Mouse (Mus musculus) fibroblast of lung, adult 2 months (primary cell): ENCODE data around the gene Spen.

Experiments
- DNase-seq: peaks from one replicate; pipeline ENCODE4 v3.0.0-alpha.2; 2011; ENCODE audit warnings: low read depth

Spen gene

DNA sequence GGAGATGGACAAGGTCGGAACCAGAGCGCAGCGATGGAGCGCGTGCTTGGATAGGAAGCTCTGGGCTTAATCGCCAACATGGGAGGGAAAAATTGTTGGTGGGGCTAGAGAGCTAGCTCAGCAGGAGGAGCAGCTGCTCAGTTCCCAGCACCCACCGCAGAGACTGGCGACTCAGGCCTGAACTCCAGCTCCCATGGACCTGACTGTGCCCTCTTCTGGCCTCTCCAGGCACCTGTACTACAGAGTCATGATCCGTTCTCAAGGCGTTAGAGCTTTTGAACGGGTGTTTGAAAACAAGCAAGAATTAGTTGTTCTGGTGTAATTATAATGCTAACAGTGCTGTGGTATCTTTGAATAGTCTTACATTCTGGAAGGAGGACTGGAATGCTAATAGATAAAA is 9.5 kb downstream of the Spen start:
- DNase-seq: no peak

DNA sequence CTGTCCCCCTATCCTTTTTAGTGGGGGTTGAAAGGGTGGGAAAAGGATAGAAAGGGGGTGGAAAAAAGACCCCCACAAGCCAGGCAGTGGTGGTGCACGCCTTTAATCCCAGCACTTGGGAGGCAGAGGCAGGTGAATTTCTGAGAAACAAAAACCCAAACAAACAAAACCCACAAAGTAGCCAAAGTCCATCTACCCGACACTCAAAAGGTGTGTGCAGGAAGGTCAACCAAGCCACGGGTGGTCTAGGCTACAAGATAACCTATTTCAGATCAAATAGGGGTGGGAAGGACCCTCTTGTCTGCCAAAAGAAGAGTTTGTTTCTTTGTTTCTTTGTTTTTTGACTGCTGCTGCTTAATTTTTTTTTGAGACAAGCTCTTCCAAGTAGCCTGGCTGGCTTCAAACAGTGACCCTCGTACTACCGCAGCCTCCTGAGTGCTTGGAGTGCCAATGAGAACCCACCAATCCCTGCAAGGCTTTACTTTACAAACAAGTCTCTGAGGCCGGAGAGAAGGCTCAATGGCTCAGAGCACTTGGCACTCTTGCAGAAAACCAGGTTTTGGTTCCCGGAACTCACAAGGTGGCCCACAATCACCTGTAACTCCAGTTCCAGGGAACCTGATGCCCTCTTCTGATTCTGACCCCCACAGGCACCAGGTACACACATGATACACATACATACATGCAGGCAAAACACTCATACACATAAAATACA is 11.3 kb downstream of the Spen start:
- no peak for DNase-seq

- DNase-seq: no peak
These were observed 12.5 kb downstream of the Spen start for GRCm38 (mm10) chr4:141525940-141526339.

GRCm38 (mm10) chr4:141524658-141525057 is 13.7 kb downstream of the Spen start:
- no peak for DNase-seq

DNA sequence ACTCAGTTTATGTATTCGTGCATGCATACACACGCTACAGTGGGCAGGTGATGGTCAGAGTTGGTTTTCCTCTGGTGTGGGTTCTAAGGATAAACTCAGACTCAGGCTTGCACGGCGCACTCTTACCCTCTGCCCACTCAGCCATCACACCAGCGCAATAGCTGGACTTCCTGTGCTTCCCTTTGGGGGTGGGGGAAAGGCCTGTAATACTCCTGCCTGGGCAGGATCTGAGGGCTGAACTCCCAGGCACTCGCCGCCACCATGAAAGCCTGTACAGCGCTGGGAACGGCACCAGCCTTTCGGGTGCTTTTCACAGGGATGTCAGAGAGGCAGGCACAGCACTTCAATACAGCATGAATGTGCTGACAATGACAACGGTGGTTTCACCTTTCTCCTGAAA is 15.3 kb downstream of the Spen start:
- DNase-seq: no peak

GRCm38 (mm10) chr4:141518386-141518785 is 20.0 kb downstream of the Spen start:
- no peak for DNase-seq

- no peak for DNase-seq
These were observed 24.2 kb downstream of the Spen start for GRCm38 (mm10) chr4:141514179-141514641.

GRCm38 (mm10) chr4:141512145-141512544 is 26.3 kb downstream of the Spen start:
- DNase-seq: no peak

- DNase-seq: no peak
These were observed 27.9 kb downstream of the Spen start for GRCm38 (mm10) chr4:141510457-141510856.

GRCm38 (mm10) chr4:141506893-141507292 is 31.5 kb downstream of the Spen start:
- no peak for DNase-seq

GRCm38 (mm10) chr4:141506352-141506751 is 32.0 kb downstream of the Spen start:
- DNase-seq: peak; percentile 60

GRCm38 (mm10) chr4:141505810-141506209 is 32.6 kb downstream of the Spen start:
- DNase-seq: no peak

GRCm38 (mm10) chr4:141504471-141504870 is 33.9 kb downstream of the Spen start:
- DNase-seq: no peak

DNA sequence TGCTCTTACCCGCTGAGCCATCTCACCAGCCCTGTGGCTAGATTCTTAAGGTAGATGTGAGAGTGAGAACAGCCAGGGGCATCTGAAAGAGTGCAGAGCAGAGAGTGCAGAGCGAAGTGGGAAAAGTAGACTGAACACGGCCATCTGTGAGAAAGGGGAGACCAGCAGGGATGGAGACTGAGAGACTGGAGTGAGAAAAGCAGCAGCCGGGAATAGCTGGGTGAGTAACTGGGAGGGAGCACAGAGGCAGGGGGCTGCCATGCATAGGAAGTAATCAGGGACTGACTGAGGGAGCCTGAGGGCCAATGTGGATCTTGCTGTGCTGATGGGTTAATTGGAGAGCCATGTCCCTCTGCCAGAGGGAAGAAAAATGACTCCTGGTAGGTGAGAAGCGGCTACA is 35.7 kb downstream of the Spen start:
- no peak for DNase-seq

- no peak for DNase-seq
These were observed 37.3 kb downstream of the Spen start for GRCm38 (mm10) chr4:141501058-141501457.

DNA sequence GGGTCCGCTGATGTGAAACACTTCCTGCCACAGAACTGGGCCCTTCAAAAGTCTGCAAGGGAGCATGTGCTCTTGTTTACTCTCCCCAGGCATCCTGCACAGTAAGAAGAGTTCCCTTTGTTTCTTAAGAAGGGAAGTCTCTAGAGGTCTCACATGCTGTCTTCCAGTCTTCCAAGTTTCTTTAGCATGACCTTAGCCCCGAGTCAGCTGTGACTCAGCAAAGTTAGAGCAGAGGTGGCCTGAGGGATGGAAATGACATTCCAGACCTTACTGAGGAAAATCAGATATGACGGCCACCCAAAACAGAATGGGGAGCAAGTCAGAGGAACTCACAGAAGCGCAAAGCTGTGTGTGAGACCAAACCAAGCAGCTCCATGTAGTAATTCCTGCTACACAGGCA is 37.8 kb downstream of the Spen start:
- DNase-seq: no peak

GRCm38 (mm10) chr4:141488670-141489069 is 49.7 kb downstream of the Spen start:
- DNase-seq: no peak

- DNase-seq: no peak
These were observed 50.8 kb downstream of the Spen start for GRCm38 (mm10) chr4:141487581-141487980.

- no peak for DNase-seq
These were observed 54.3 kb downstream of the Spen start for GRCm38 (mm10) chr4:141484071-141484470.

GRCm38 (mm10) chr4:141479411-141479810 is 59.0 kb downstream of the Spen start:
- no peak for DNase-seq

DNA sequence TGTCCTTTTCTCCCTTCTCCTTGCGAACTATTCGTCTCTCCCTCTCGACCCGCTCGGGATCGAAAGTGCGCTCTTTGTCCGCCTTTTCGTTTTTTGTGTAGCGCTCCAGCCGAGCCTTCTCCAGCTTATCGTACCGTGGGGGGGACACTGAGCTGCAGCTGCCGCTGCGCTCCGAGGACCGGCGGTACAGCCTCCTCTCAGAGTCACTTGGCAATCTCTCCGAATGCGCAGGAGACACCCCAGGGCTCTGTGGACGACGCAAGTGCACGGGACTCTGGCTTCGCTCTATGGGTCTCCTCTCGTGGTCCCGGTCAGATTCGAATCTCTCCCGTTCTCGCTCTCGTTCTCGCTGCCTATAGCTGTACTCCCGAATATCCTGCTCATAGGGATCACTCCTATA is 59.6 kb downstream of the Spen start:
- DNase-seq: no peak

DNA sequence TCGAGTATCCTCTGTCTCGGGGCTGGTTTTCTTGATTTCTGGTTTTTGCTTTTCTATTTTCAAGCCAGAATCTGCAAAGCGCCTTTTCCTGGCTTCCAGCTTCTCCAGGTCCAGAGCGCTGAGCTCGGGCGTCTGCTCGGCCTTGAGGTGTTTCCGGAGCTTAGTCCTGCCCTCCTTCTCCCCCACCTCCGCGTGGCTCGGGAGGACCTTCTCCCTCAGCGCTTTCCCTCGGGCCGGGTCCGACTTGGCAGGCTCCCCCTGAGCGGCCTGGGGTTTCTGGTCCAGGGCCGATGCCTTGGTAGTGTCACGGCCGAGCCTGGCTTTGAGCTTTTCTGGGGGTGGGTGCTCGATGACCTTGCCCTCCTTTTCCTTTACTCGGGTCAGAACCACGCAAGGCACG is 60.2 kb downstream of the Spen start:
- no peak for DNase-seq

DNA sequence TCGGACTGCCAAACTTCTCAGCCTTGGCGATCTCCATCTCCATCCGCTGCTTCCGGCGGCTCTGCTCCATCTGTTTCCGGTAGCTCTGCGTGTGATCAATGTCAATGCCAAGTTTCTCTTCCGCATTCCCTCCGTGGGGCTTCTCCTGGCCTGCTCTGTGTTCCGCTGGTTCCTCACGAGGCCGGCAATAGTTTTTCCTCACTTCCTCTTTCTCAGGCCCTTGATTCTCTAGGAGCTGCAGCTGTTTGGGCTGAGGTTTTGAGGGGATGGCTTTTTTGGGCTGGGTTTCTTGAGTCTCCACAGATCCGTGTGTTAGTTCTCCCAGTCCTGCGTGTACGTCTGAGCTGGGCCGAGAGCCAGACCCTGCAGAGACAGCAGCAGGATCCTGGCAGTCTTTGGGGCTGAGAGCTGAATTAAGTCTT is 60.7 kb downstream of the Spen start:
- DNase-seq: no peak

DNA sequence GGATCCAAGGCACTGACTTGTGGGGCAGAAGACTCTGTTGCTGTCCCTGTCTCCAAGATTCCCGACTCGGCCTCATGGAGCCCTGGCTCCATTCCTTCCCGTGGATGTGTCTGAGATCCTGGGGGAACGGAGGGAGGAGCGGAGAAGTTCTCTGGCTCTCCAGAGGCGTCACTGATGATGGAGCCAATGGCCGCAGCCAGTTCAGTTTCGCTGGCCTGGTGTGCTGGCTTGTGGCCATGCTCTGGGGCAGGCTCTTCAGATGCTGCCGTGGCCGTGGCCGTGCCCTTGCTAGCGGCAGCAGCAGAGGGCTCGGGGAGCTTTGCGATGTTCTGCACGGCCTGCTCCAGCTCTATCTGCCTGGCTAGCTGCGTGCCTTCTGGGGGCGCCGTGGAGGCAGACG is 64.0 kb downstream of the Spen start:
- no peak for DNase-seq
